Mouse (Mus musculus): ENCODE measurements at regions not wholly inside any gene's neighbourhood (a gene's known extent, or its start where the extent isn't known, plus 50 kb on each side); places are given as distances from the start of the nearest gene placed in this dataset.

DNA sequence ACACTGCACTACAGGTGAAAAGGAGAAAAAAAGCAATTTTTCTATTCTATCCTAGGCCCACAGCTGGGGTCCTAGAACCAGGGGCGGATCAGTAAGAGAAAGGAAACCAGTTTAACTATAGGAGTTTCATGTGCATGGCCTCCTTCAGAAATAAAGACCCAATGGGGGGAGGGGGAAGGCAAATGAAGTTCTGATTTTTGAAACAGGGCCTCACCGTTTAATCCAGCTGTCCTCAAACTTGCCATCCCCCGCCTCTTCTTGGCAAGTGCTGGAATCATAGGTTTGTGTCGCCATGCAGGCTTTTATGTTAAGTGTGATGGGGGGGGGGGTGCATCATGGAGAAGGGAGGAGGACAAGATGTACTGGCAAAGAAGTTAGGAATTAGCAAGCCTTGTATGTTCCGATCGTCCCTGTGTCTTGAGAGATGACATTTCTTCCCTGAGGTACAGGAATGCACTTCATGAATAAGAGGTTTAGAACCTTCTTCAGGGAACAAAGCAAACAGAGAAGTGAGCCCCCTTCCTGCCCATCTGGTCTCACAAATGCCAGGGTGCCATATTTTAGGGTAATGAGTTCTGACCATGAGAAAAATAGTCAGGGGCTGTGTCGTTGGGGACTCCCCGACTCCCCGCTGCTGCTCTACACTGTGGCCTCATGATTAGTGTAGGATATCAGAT is 83.9 kb downstream of the Qrsl1 start (continued):
- TF ChIP-seq CTCF (conservative IDR thresholded peaks at IDR 0.05 in 1 of 2, IDR thresholded peaks at IDR 0.05 in 1 of 2; ENCODE audit: low read depth in 2 of 2, low read length in 2 of 2) (no peak), MAFK (IDR thresholded peaks at IDR 0.05; ENCODE audit: insufficient replicate concordance, low read length) (0 out of 2 replicates have a peak, but pooled peaks have one; percentile 11), SMC3 (IDR thresholded peaks at IDR 0.05; ENCODE audit: low read depth, low read length) (peak; percentile 6; the same call in 1 of the 2 replicates), ZNF384 (IDR thresholded peaks at IDR 0.05; ENCODE audit: low read depth, low read length) (peak; percentile 56), E2F4 (IDR thresholded peaks at IDR 0.05; ENCODE audit: insufficient replicate concordance, low read depth, low read length) (no peak), UBTF (IDR thresholded peaks at IDR 0.05; ENCODE audit: low read depth, low read length) (no peak), ZC3H11A (IDR thresholded peaks at IDR 0.05; ENCODE audit: low read depth, low read length) (no peak), TCF12 (IDR thresholded peaks at IDR 0.05; ENCODE audit: low read depth, low read length) (peak; percentile 73), IRF4 (IDR thresholded peaks at IDR 0.05; ENCODE audit: low read depth, low read length) (peak; percentile 42; the same call in 1 of the 2 replicates), USF1 (IDR thresholded peaks at IDR 0.05; ENCODE audit: low read depth, low read length) (no peak), RCOR1 (conservative IDR thresholded peaks at IDR 0.05; ENCODE audit: low read depth, low read length) (no peak; the same call in 1 of the 2 replicates)

DNA sequence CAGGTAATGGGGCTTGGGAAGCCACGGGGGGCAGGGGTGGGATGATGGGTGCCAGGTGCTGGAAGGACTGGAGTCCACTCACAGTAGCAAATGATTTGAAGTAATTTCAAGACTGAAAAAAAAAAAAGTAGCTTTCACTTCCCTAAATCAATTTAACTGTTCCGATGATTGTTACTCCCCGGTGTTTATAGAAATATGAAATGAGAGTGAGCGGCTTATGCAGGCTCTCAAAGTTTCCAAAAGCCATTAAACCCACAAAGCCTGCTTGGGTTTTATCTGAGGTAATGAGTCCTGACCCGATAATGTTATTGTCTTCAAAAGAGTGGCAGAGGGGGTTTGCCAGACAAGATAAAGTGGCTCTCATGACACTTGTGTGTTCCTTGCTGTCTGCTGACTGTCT is 82.9 kb downstream of the Qrsl1 start:
- H3K27me3 ChIP-seq (replicated peaks), result no peaks in the 10 kb centered on the region
- in situ Hi-C loops (cut with MboI; ENCODE audit: low pct_ligation_motif_present, low pct_unique_long_range_greater_than_20kb, low sequenced_read_pairs), result no loop called here
- no peaks in the 10 kb centered on the region for H3K79me2 ChIP-seq (replicated peaks; ENCODE audit: control insufficient read depth, extremely low read depth, insufficient read depth, poor library complexity, severe bottlenecking)
- H3K27ac ChIP-seq (ENCODE audit: insufficient read depth, low read depth), result peak overlapping the region; percentile 94
- peak overlapping the region; percentile 95 for H3K4me2 ChIP-seq (ENCODE audit: insufficient read depth, low read depth, poor library complexity, severe bottlenecking)
- DNase-seq (ENCODE audit: extremely low read depth), result peak; percentile 85
- H3K9ac ChIP-seq (ENCODE audit: insufficient read depth, low read depth), result peak overlapping the region; percentile 52
- no peaks in the 10 kb centered on the region for H3K36me3 ChIP-seq (replicated peaks in 1 of 2; ENCODE audit: control insufficient read depth in 1 of 2, insufficient read depth in 1 of 2, low read length in 1 of 2)
- no peaks in the 10 kb centered on the region for H3K9me3 ChIP-seq (replicated peaks; ENCODE audit: low read length)
- peaks cover 25 to 79% of the 10 kb centered on the region in 2 experiments; a peak in 3 of 4 replicates for H3K4me1 ChIP-seq (ENCODE audit: control insufficient read depth in 1 of 2, insufficient read depth in 2 of 2)
- dilution Hi-C loops (cut with MboI; ENCODE audit: extremely low pct_ligation_motif_present, extremely low pct_unique_long_range_greater_than_20kb, low sequenced_read_pairs), result no loop called here
- H3K4me3 ChIP-seq (replicated peaks in 1 of 3; ENCODE audit: low read depth in 2 of 3, low read length in 2 of 3, poor library complexity in 1 of 3), result no peak overlapping the region
- no peak for TF ChIP-seq SMC3 (IDR thresholded peaks at IDR 0.05; ENCODE audit: low read depth, low read length)
- TF ChIP-seq ETS1 (conservative IDR thresholded peaks at IDR 0.05; ENCODE audit: low read depth, low read length), result peak; percentile 93
- TF ChIP-seq NRF1 (IDR thresholded peaks at IDR 0.05; ENCODE audit: low read depth, low read length), result no peak
- no peak for TF ChIP-seq CTCF (conservative IDR thresholded peaks at IDR 0.05 in 1 of 2, IDR thresholded peaks at IDR 0.05 in 1 of 2; ENCODE audit: low read depth in 2 of 2, low read length in 2 of 2)
- TF ChIP-seq ZNF384 (IDR thresholded peaks at IDR 0.05; ENCODE audit: low read depth, low read length), result peak; percentile 99
- TF ChIP-seq IRF4 (IDR thresholded peaks at IDR 0.05; ENCODE audit: low read depth, low read length), result peak; percentile 100
- TF ChIP-seq CHD2 (IDR thresholded peaks at IDR 0.05; ENCODE audit: low read length), result peak; percentile 85
- TF ChIP-seq TCF12 (IDR thresholded peaks at IDR 0.05; ENCODE audit: low read depth, low read length), result peak; percentile 97
- no peak for TF ChIP-seq NELFE (IDR thresholded peaks at IDR 0.05; ENCODE audit: low read depth, low read length)
- TF ChIP-seq POLR2A (IDR thresholded peaks at IDR 0.05; ENCODE audit: low read depth, low read length), result 0 out of 2 replicates have a peak, but pooled peaks have one; percentile 3
- no peak for TF ChIP-seq ZMIZ1 (IDR thresholded peaks at IDR 0.05; ENCODE audit: low read depth, low read length)
- TF ChIP-seq RCOR1 (conservative IDR thresholded peaks at IDR 0.05; ENCODE audit: low read depth, low read length), result peak; percentile 87; the same call in 1 of the 2 replicates
- TF ChIP-seq HCFC1 (IDR thresholded peaks at IDR 0.05; ENCODE audit: low read depth, low read length), result no peak
- TF ChIP-seq PAX5 (IDR thresholded peaks at IDR 0.05; ENCODE audit: low read length), result no peak
- no peak for TF ChIP-seq ZKSCAN1 (IDR thresholded peaks at IDR 0.05; ENCODE audit: borderline replicate concordance, low read depth, low read length)
- TF ChIP-seq ELF1 (IDR thresholded peaks at IDR 0.05; ENCODE audit: low read depth, low read length), result no peak; the same call in 1 of the 2 replicates
- TF ChIP-seq UBTF (IDR thresholded peaks at IDR 0.05; ENCODE audit: low read depth, low read length), result no peak
- 0 out of 2 replicates have a peak, but pooled peaks have one; percentile 28 for TF ChIP-seq KAT2A (IDR thresholded peaks at IDR 0.05; ENCODE audit: insufficient replicate concordance, low read length)
- 0 out of 2 replicates have a peak, but pooled peaks have one; percentile 65 for TF ChIP-seq MAFK (IDR thresholded peaks at IDR 0.05; ENCODE audit: insufficient replicate concordance, low read length)
- TF ChIP-seq MEF2A (IDR thresholded peaks at IDR 0.05; ENCODE audit: borderline replicate concordance, low read depth, low read length), result peak; percentile 92
- peak; percentile 85 for TF ChIP-seq MYC (IDR thresholded peaks at IDR 0.05; ENCODE audit: low read depth, low read length)
- TF ChIP-seq GABPA (IDR thresholded peaks at IDR 0.05; ENCODE audit: insufficient replicate concordance, low read depth, low read length), result no peak
- peak; percentile 6 for TF ChIP-seq RAD21 (IDR thresholded peaks at IDR 0.05; ENCODE audit: low read depth, low read length)
- TF ChIP-seq USF2 (conservative IDR thresholded peaks at IDR 0.05; ENCODE audit: low read depth, low read length), result no peak
- TF ChIP-seq E2F4 (IDR thresholded peaks at IDR 0.05; ENCODE audit: insufficient replicate concordance, low read depth, low read length), result no peak
- peak; percentile 94 for TF ChIP-seq JUN (IDR thresholded peaks at IDR 0.05; ENCODE audit: insufficient read depth, low read depth, low read length)
- TF ChIP-seq EP300 (IDR thresholded peaks at IDR 0.05; ENCODE audit: low read length), result peak; percentile 100
- no peak for TF ChIP-seq ZC3H11A (IDR thresholded peaks at IDR 0.05; ENCODE audit: low read depth, low read length)
- no peak for TF ChIP-seq POLR2AphosphoS2 (IDR thresholded peaks at IDR 0.05; ENCODE audit: low read depth, low read length)
- TF ChIP-seq BHLHE40 (IDR thresholded peaks at IDR 0.05; ENCODE audit: low read depth, low read length), result peak; percentile 79
- no peak for TF ChIP-seq USF1 (IDR thresholded peaks at IDR 0.05; ENCODE audit: low read depth, low read length)
- peak; percentile 59; the same call in 1 of the 2 replicates for TF ChIP-seq SIN3A (IDR thresholded peaks at IDR 0.05; ENCODE audit: low read length)
- peak; percentile 63; the same call in 1 of the 2 replicates for TF ChIP-seq TBP (conservative IDR thresholded peaks at IDR 0.05; ENCODE audit: low read depth, low read length)
